Mouse (Mus musculus) testis, adult 2 months (tissue): Measurements from ENCODE around the gene Mmadhc.

Source experiments
- CTCF ChIP-seq: fragments of 200-500 bp; IDR thresholded peaks from 2 replicates; pipeline ENCODE4 v1.5.1; 2012; ENCODE audit warnings: low read depth, mild to moderate bottlenecking, inconsistent platforms, low read length, moderate library complexity; ENCODE audit not compliant: control insufficient read depth, insufficient read depth, insufficient replicate concordance
- POLR2A ChIP-seq: fragments of 200-500 bp; IDR thresholded peaks from 2 replicates; pipeline ENCODE4 v1.6.1; 2012; ENCODE audit warnings: low read depth, mild to moderate bottlenecking, inconsistent platforms, low read length, moderate library complexity; ENCODE audit not compliant: control insufficient read depth

DNA sequence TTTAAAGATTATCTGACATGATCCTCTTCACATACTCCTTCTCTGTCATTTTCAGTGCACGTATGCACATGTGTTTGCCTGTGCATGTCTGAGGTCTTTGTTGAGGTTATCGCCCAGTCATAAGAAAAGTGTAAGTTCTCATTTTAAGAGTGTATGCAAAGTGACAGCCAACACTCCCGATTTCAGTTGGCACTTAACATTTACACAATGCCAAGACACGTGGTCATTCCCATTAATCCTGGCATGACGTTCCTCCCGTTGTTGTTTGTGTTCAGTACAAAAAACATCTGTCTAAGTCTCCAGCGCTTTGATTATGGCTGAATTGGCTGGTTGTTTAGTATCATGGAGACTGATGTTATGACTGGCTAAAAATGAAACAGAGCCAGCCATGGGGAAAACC is 28.2 kb upstream of the Mmadhc start:
- TF ChIP-seq CTCF (no peak), POLR2A (no peak)
